Mouse (Mus musculus): Measurements from ENCODE around the gene Neurl1a.

- no peak for TF ChIP-seq CTCF (IDR thresholded peaks at IDR 0.05; ENCODE audit: borderline replicate concordance, control insufficient read depth, extremely low read depth, insufficient read depth, low read length, poor library complexity)
- TF ChIP-seq POLR2A (IDR thresholded peaks at IDR 0.05; ENCODE audit: control insufficient read depth, extremely low read depth, insufficient read depth, low read length, poor library complexity), result no peak
Measured at GRCm38 (mm10) chr19:47167617-47168214, 10.9 kb upstream of the Neurl1a start.
